Mouse (Mus musculus) heart, postnatal 36 days (tissue): ENCODE measurements around the gene Hsd17b1. TPM values are rescaled to one million over a fixed set of nuclear protein-coding genes. Genes with fewer than 3 reads are reported as not detected.
"Not testable (repeated sequence)": the region's sequence is repeated elsewhere in the genome, so short reads cannot be mapped to it uniquely, and the experiment has no call there.

Source experiments
- DNase-seq, 2 experiments: peaks; one replicate each; pipeline ENCODE4 v3.0.0; 2021 to 2022
- intact Hi-C: fragments of 180-260 bp; cut with DNase I; formaldehyde crosslinking; loops from one replicate; pipeline ENCODE4 v1.15.1; 2025
- microRNA-seq, 2 experiments: library from miRNA; unstranded; fragments of <30 nt; microRNA quantifications; one replicate each; pipeline ENCODE4 v1.2.0; 2021; ENCODE audit warnings: borderline number of aligned reads in 2 of 2
- total RNA-seq, 2 experiments: library from RNA; stranded (reverse); gene quantifications; 2 replicates each; pipeline ENCODE4 v1.2.3; 2021

Gene Hsd17b1
- total RNA-seq, 2 experiments from 2014 or later = 0.46 to 0.58 TPM

DNA sequence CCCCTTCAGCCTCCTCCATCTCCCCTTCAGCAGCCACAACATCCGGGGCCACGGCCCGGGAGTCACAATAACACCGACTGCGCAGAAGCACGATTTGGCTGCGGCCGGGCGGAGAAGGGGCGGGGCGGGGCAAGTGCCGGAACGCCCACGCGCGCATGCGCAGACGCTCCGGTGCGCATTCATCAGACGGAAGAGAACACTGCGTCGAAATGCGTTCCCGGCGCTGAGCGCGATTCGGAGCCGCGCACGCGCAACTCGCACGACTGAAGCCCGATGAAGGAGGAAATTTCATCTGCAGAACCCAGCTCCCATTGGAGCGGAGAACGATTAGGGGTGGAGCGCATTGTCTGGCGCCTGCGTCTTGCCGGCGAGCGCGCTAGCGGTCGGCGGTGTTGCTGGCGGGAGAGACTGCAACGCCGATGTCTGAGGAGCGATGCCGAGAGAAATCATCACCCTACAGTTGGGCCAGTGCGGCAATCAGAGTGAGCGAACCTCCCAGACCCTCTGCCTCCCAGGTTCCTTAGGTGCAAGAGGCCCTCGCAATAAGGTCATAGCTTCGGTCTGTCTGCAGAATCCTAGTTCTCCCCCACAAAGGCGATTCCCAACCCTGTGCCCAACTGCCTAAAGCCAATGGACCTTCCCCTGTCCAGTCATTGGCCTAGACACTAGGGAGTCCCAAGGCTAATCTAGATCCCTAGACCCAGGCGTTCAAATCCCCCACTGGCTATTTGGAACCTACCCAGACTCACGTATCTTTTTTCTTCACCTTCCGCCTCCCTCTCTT, 41.7 kb downstream of the Hsd17b1 start, which contains the start of the genes Retreg3 and Tubg1:
Gene Retreg3, minus strand, starts transcription at position 133 of the 784 bp plus-strand sequence.
Gene Tubg1, plus strand, starts transcription at position 178 of the 784 bp plus-strand sequence.
- peak; percentile 99 for DNase-seq
- intact Hi-C loops = loop anchor here (1.0 to 2.0 kb wide), 2 partner anchors 23 to 50 kb away; partner anchors contain the start of gene Cntnap1

DNA sequence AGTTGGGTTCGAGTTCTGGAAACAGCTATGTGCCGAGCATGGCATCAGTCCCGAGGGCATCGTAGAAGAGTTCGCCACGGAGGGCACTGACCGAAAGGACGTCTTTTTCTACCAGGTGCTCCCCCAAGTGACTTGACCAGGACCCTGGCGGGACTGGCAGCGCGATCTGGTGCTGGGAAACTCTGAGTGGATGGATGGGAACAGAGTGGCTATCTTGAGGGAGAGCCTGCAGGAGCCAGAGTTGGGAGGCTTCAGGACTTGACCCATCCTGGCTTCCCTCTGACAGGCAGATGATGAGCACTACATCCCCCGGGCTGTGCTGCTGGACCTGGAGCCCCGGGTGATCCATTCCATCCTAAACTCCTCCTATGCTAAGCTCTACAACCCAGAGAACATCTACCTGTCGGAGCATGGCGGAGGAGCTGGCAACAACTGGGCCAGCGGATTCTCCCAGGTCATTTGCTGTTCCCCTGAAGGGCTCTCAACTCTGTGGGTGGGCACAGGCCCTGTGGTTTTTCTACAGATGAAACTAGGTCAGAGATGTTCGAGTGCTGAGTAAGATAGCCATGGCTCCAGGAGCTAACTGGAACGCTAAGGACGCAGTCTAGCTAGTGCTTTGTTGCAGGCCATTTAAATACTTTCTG, 42.5 kb downstream of the Hsd17b1 start:
- intact Hi-C loops = loop anchor here (1.0 kb wide), 1 partner anchor 50 kb away; the partner anchor contains the start of gene Cntnap1
- DNase-seq = no peak

DNA sequence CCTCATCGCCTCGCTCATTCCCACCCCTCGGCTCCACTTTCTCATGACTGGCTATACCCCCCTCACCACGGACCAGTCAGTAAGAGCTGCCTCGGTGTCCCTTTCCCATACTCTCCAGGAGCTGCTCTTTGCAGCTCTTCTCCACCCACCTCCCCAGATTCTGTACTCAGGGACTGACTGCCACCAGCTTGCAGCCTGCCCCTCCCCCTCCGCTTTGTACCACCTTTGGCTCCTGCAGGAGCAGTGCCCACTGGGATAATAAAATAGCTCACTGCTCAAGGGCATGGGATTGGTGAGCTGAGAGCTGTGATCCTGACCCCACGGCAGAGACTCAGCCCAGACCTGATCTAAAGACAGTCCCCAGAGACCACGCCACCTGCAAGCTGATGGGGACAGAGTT, 46.3 kb downstream of the Hsd17b1 start:
- intact Hi-C loops = not testable (repeated sequence)

GRCm38 (mm10) chr11:101125008-101125407, 46.8 kb downstream of the Hsd17b1 start:
- DNase-seq, intact Hi-C loops: not testable (repeated sequence)

More for the DNA sequence above, 46.3 kb downstream of the Hsd17b1 start:
- DNase-seq = not testable (repeated sequence)

DNA sequence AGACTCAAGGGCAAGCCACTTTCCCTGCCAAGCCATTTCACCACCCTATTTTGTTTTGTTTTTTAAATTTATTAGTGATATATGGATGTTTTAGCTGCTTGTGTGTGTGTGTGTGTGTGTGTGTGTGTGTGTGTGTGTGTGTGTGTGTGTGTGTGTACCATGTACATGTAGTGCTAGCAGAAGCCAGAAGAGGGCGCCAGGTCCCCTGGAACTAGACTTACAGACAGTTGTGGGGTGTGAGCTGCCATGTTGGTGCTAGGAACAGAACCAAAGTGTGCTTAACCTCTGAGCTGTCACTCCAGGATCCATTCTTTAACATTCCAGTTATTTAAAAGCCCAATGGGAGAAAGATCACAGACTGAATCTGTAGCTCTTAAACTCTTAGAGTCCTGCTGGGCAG, 48.9 kb downstream of the Hsd17b1 start:
- intact Hi-C loops = no loop called here
- no peak for DNase-seq

DNA sequence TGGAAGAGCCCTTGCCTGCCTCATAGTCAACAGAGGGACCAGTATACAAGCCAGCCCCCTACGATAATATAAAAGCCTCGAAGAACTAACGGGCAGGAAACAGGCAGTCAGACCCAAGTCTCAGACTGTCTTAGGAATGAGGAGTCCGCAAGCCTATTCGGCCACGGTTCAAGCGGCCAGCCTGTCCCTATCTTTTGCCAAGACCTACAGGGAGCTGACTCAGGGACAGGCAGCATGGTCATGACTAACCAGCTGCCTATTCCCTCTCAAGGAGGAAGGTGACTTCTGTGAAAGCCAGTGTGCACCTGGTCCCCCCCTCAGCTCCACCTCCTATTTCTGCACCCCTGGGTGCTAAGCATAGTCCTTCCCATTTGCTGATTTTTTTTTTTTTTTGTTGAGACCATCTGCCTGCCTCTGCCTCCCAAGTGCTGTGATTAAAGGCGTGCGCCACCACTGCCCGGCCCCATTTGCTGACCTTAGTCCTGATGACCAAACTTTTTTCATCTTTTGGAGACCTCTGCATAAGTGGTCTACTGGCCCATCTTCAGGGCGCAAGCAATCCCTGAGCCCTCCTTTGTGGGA, 50.9 kb downstream of the Hsd17b1 start:
- no peak for DNase-seq
- intact Hi-C loops = no loop called here

Small RNA genes within 50 kb of the gene (microRNA-seq; reads per million reads assigned to microRNA genes)
- 0.72 to 2.0 reads per million in 2 experiments for gene Mir6928

Other genes with a start within 250 kb of the Hsd17b1 start
- gene Stat5b, start 227.7 kb upstream of the Hsd17b1 start, total RNA-seq = 10 to 100 TPM; 62.7 to 62.8 TPM
- gene Stat5a, start 219.1 kb upstream of the Hsd17b1 start, total RNA-seq = 10 to 100 TPM; 19.8 to 24.1 TPM
- gene Stat3, start 138.9 kb upstream of the Hsd17b1 start, total RNA-seq = 10 to 100 TPM; 93.5 to 93.9 TPM
- gene Cavin1, start 107.5 kb upstream of the Hsd17b1 start, total RNA-seq = 100 to 1,000 TPM; 239 to 258 TPM
- gene Atp6v0a1, start 69.0 kb upstream of the Hsd17b1 start, total RNA-seq = 10 to 100 TPM; 76.8 to 88.5 TPM
- gene Naglu, start 8.4 kb upstream of the Hsd17b1 start, total RNA-seq = 10 to 100 TPM in 1 of 2 experiments, 1 to 10 TPM in 1; 9.1 to 10.1 TPM
- 10 to 100 TPM; 17.2 to 18.8 TPM for gene Coasy, start 4.2 kb downstream of the Hsd17b1 start, total RNA-seq
- 10 to 100 TPM; 18.8 to 23.1 TPM for gene Mlx, start 8.9 kb downstream of the Hsd17b1 start, total RNA-seq
- 1 to 10 TPM; 1.9 to 4.1 TPM for gene Psmc3ip, start 17.0 kb downstream of the Hsd17b1 start, total RNA-seq
- gene Retreg3, start 41.5 kb downstream of the Hsd17b1 start, total RNA-seq = 10 to 100 TPM; 34.2 to 36.3 TPM
- gene Tubg1, start 41.5 kb downstream of the Hsd17b1 start, total RNA-seq = 10 to 100 TPM; 23.2 to 24.1 TPM
- gene Tubg2, start 77.5 kb downstream of the Hsd17b1 start, total RNA-seq = 1 to 10 TPM; 3.7 to 3.9 TPM
- gene Cntnap1, start 92.1 kb downstream of the Hsd17b1 start, total RNA-seq = 1 to 10 TPM; 1.5 to 1.7 TPM
- 10 to 100 TPM; 25.0 to 27.7 TPM for gene Plekhh3, start 92.9 kb downstream of the Hsd17b1 start, total RNA-seq
- under 1 TPM in 1 of 2 experiments, not detected in 1; 0.24 TPM for gene Ccr10, start 97.0 kb downstream of the Hsd17b1 start, total RNA-seq
- gene Ezh1, start 148.1 kb downstream of the Hsd17b1 start, total RNA-seq = 10 to 100 TPM; 34.8 to 36.7 TPM
- 100 to 1,000 TPM in 1 of 2 experiments, 10 to 100 TPM in 1; 88.9 to 132 TPM for gene Ramp2, start 167.6 kb downstream of the Hsd17b1 start, total RNA-seq
- 10 to 100 TPM; 84.6 to 95.8 TPM for gene Vps25, start 175.3 kb downstream of the Hsd17b1 start, total RNA-seq
- gene Wnk4, start 182.2 kb downstream of the Hsd17b1 start, total RNA-seq = 10 to 100 TPM; 18.5 to 19.8 TPM
- gene Cntd1, start 200.6 kb downstream of the Hsd17b1 start, total RNA-seq = under 1 TPM; 0.11 to 0.35 TPM
- 10 to 100 TPM; 90.1 to 92.7 TPM for gene Coa3, start 200.7 kb downstream of the Hsd17b1 start, total RNA-seq
- 10 to 100 TPM; 88.6 to 98.7 TPM for gene Becn1, start 223.9 kb downstream of the Hsd17b1 start, total RNA-seq
- 10 to 100 TPM; 73.9 to 85.2 TPM for gene Psme3, start 237.8 kb downstream of the Hsd17b1 start, total RNA-seq
- gene Aoc2, start 246.7 kb downstream of the Hsd17b1 start, total RNA-seq = 1 to 10 TPM; 1.8 to 2.2 TPM